Mouse (Mus musculus) kidney, adult 9 months (tissue): ENCODE data around the gene Armc9.

Source experiments
- DNase-seq: peaks from one replicate; pipeline ENCODE4 v3.0.0; 2022

Armc9 gene

GRCm38 (mm10) chr1:86154133-86154823, at the start of gene Armc9:
Gene Armc9 (plus strand): TSS chr1:86154780.
- DNase-seq, result peak; percentile 97

- DNase-seq, result no peak
Observed at GRCm38 (mm10) chr1:86105054-86105453, 49.5 kb upstream of the Armc9 start.

- peak; percentile 23 for DNase-seq
Observed at GRCm38 (mm10) chr1:86111779-86112178, 42.8 kb upstream of the Armc9 start, which contains the start of gene Htr2b. Gene Htr2b (minus strand): TSS chr1:86111970.

- peak; percentile 5 for DNase-seq
Observed at GRCm38 (mm10) chr1:86114141-86114540, 40.4 kb upstream of the Armc9 start.

GRCm38 (mm10) chr1:86119549-86119948, 35.0 kb upstream of the Armc9 start:
- no peak for DNase-seq

- no peak for DNase-seq
Observed at GRCm38 (mm10) chr1:86126036-86126435, 28.5 kb upstream of the Armc9 start.

GRCm38 (mm10) chr1:86133337-86133736, 21.2 kb upstream of the Armc9 start, which contains the start of gene Gm21972:
Gene Gm21972 (plus strand): TSS chr1:86133637.
- DNase-seq, result no peak

- no peak for DNase-seq
Observed at GRCm38 (mm10) chr1:86135315-86135714, 19.3 kb upstream of the Armc9 start.

GRCm38 (mm10) chr1:86141081-86141480, 13.5 kb upstream of the Armc9 start:
- no peak for DNase-seq

GRCm38 (mm10) chr1:86143165-86143564, 11.4 kb upstream of the Armc9 start:
- DNase-seq, result no peak

- no peak for DNase-seq
Observed at GRCm38 (mm10) chr1:86144001-86144944, 10.3 kb upstream of the Armc9 start.

- no peak for DNase-seq
Observed at GRCm38 (mm10) chr1:86146293-86146692, 8.3 kb upstream of the Armc9 start.

GRCm38 (mm10) chr1:86147557-86147956, 7.0 kb upstream of the Armc9 start:
- DNase-seq, result no peak

- DNase-seq, result no peak
Observed at GRCm38 (mm10) chr1:86148161-86148560, 6.4 kb upstream of the Armc9 start.

GRCm38 (mm10) chr1:86150929-86151328, 3.7 kb upstream of the Armc9 start:
- no peak for DNase-seq

GRCm38 (mm10) chr1:86151376-86151775, 3.2 kb upstream of the Armc9 start:
- no peak for DNase-seq

- DNase-seq, result peak; percentile 42
Observed at GRCm38 (mm10) chr1:86152618-86153017, 2.0 kb upstream of the Armc9 start.

- DNase-seq, result no peak
Observed at GRCm38 (mm10) chr1:86154824-86155164, 214 bp downstream of the Armc9 start.

- DNase-seq, result no peak
Observed at GRCm38 (mm10) chr1:86156075-86156474, 1.5 kb downstream of the Armc9 start.

- no peak for DNase-seq
Observed at GRCm38 (mm10) chr1:86156595-86156994, 2.0 kb downstream of the Armc9 start.

- DNase-seq, result no peak
Observed at GRCm38 (mm10) chr1:86160059-86160458, 5.5 kb downstream of the Armc9 start.

- DNase-seq, result no peak
Observed at GRCm38 (mm10) chr1:86160479-86160878, 5.9 kb downstream of the Armc9 start.

- no peak for DNase-seq
Observed at GRCm38 (mm10) chr1:86161061-86161460, 6.5 kb downstream of the Armc9 start.

- no peak for DNase-seq
Observed at GRCm38 (mm10) chr1:86174602-86175001, 20.0 kb downstream of the Armc9 start.
